Mouse (Mus musculus) heart, adult 8-10 months (tissue): ENCODE measurements around the gene Ak7. TPM values are rescaled to one million over a fixed set of nuclear protein-coding genes. Genes with fewer than 3 reads are reported as not detected.

ENCODE experiments used
- DNase-seq: peaks from one replicate; pipeline ENCODE4 v3.0.0; 2022; ENCODE audit warnings: low spot score
- total RNA-seq, 4 experiments: library from RNA; stranded (reverse); gene quantifications; 2 replicates each; pipeline ENCODE4 v1.2.4; 2022

Ak7 gene
- total RNA-seq = not detected

DNA sequence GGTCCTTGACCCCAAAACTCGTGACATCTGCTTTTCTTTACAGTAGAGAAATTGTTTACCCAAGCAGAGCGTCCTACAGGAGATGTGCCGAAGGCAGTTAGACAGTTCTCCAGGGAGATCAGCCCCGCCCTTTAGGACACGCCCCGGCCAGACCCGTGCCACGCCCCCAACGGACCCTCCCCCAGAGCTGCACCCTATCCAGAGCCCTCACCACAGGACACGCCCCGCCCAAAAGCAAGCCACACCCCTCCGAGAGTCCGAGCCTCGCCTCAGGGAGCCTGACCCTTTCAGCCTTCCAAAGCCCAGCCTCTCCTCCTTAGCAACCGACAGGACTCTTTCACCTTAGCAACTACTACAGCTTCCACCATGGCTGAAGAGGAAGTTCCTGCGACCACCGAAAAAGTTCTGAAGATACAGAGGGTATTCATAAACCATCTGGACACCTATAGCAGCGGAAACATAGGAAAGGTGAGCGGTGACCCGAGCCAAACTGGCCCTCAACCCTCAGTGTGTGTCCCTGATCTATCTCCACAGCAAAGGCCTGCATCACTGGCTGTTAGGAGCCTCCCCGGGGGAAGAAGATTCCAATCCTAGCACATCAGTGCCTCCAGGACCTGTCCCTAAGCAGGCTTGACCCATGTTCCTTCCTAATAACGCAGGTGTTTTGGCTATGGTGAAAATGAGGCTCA lies at the start of gene Ak7:
TSS of gene Ak7 (plus strand) at position 178 of the 689 bp plus-strand sequence.
- no peak for DNase-seq

DNA sequence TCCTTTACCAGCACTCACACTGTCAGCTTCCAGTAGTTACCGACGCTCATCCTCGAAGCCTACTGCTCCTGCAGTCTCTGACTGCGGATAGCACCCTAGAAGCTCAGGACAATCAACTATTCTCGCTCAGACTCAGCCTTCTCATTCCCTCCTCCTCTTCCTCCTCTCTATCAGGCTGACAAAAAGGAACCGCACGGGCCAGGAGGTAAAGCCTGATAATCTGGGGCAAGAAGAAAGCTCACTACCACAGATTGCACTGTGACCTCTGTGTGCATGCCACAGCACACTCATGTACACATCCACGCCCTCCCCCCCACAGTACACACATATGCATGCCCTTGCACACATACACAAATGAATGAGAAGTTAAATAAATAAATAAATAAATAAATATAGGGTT lies 29.5 kb upstream of the Ak7 start:
- no peak for DNase-seq

DNA sequence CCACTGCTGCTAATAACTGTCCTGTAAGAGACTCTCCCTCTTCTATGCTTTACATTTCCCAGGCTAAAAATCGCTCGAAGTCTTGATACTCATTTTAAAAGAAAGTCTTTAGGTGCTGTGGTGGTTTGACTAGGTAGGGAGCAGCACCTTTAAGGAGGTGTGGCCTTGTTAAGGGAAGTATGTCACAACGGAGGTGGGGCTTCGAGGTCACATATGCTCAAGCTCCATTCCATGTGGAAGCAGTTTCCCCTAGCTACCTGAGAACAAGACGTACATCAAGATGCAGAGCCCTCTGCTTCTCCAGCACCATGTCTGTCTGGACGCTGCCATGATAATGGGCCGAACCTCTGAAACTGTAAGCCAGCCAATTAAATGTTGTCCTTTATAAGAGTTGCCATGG lies 27.6 kb upstream of the Ak7 start:
- no peak for DNase-seq

DNA sequence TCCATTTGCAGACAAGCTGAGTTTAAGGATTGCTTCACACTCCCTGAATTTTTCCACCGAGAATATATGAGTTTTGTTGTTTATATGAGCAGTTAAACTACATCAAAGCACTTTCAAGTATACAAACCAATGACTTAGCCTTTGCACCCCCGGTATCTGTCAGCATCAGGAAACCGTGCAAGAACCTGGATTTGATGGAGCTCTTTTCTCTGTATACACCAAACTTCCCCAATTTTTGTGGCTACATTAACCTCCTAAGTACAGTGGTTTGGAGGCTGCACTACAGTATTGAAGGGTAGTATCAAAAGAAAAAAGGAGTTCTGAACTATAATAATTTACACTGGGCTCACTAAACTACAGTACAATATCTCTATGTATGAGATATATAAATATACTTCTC lies 27.0 kb upstream of the Ak7 start:
- no peak for DNase-seq

DNA sequence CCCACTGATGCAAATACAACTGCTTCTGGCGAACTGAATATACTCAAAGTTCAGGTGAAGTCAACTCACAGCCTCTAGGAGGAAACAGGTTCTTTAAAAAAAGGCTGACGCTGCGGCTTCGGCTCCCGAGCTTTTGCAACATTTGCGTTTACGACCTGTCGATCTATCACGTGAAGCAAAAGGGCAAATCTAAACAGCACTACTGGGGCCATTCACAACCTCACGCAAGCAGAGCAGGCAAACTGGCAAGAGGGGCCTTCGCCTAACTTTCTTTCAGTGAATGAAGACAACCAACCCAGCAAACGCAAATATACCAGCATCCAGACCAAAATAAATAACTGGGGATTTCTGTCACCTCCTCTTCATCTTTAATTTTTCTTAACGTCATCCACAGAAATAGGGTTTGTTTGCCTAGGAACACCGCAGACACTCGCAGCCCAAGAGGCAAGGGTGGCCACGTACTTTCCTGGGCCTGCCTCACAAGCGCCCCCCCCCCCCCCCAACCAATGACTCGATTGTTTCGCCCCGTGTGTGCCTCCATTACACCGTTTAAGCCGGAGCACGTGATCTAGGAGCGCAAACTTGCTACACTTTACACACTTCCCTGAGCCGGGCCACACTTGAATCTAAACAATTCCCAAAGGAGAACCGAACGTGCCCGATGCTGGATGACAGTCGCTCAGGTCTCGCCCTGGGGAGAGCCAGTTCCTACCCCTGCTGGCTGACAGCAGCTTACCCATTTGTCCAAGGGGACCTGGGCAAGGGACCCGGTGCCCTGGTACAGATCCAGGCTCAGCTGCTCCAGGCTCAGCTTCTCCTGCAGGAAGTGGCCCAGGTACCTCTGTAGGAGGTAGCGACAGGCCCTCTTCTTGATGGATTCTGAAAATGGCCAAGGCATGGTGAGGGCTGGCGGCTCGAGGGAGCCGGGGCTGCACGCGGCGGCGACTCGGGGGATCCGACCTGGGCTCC lies 21.6 kb upstream of the Ak7 start, which contains the start of gene Gskip:
TSS of gene Gskip (plus strand) at position 897 of the 969 bp plus-strand sequence.
- DNase-seq = peak; percentile 22

DNA sequence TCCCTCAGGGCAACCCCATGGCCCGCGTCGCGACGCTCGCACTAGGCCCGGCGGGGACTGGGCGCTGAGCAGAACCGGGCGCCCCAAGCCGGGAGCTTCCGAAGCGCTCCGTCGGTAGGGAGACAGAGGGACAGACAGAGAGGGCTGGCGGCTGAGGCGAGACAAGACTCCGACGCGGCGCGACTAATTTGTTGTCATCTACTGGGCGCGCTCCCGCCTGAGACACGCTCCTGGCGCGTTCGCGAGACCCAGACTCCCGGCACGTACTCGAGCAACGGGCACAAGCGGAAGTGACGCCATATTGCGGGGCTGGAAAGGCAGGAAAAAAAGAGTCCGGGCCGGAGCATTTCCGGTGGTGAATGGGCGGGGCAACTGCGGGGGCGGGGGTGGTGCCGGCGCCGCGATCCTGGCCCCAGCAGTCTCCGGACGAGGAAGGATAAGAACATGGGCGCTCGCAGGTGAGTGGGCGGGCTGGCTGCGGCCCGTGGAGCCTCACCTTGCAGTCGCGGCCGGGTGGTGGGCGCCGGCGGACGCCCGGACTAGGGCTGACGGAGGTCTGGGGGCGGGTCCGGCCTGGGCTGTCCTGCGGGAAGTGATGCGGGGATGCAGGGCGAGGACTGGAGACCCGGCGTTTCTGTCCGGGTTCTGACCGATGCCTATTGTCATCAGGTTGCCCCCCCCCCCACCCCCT lies 20.6 kb upstream of the Ak7 start, which contains the start of gene Atg2b:
TSS of gene Atg2b (minus strand) at position 211 of the 691 bp plus-strand sequence.
- peak; percentile 95 for DNase-seq

DNA sequence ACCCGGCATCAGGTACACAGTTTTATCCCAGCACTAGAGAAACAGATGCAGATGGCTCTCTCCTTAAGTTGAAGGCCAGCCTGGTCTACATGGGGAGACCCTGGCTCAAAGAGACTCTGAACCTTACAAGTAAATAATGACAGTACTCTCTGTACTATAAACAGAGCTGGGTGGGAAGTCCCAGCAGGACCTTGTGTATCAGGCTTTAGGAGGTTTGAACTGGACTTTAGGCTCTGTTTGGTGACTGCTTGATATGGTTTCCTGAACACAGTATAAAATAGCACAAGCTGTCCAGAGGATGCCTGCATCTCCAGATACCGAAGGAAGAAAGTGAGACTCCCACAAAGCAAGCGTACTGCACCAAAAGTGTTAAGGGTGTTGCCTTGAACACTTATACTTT lies 19.0 kb upstream of the Ak7 start:
- DNase-seq = no peak

DNA sequence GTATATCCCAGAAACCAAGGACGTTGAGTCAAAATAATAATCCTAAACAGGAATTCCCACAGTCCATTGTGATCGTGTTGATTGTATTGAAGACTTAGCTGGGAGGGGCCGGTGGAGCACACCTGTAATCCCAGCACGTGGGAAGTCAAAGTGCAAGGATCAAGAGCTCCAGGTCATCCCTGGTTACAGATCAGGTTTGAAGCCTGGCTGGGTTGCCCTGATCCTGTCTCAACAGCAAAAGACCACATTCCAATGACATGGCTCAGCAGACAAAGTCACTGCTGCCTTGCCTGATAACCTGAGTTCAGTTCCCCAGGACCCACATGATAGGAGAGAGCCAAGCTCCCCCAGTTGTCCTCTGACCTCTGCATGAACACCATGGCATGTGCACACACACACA lies 18.4 kb upstream of the Ak7 start:
- no peak for DNase-seq

DNA sequence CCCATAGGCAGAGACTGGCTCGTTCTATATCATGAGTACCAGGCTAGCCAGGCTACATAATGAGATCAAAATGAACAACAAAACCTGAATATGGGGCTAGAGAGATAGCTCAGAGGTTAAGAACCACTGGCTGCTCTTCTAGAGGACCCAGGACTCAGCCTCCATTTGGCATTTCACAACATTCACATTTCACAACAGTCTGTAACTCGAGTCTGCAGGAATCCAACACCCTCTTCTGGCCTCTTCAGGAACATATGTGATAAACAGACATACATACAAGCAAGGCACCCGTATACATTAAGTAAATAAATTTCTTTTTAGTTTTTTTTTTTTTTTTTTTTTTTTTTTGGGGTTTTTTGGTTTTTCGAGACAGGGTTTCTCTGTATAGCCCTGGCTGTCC lies 17.2 kb upstream of the Ak7 start:
- no peak for DNase-seq

DNA sequence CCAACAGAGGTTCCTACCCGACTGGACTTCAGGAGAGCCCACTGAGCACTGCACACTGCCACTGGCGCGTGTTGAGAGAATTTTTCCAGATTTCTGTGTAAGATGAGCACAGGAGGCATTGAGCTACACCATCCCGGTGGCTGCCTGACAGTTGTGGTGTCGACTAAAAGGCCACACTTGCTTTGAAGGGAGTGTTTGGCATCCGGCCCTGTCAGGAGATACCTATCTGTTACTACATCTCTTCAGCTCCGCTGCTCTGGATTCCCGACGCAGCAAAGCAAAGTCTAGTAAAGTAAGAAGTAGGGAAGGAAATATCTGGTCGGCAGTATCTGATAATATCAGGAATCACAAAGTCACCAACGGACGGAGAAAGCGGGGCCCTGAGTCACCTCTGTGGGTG lies 16.3 kb upstream of the Ak7 start:
- DNase-seq = no peak

DNA sequence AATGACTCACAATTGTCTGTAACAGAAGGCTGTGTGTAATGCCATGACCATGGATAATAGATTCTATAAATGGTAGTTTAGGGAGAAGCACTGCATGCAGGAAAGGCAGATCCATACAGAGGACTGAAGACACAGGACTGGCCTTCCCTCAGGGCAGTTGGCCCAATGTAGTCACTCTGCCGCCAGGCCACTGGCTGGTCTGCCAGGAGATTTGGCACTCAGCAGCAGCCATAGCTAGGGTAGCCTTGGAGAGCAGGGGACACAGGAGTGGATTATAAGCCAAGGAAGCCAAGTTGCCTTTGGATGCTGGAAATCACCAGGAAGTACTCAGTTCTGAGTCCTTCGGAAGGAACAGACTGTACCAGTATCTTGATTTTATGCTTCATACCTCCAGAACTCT lies 11.8 kb upstream of the Ak7 start:
- DNase-seq = no peak

DNA sequence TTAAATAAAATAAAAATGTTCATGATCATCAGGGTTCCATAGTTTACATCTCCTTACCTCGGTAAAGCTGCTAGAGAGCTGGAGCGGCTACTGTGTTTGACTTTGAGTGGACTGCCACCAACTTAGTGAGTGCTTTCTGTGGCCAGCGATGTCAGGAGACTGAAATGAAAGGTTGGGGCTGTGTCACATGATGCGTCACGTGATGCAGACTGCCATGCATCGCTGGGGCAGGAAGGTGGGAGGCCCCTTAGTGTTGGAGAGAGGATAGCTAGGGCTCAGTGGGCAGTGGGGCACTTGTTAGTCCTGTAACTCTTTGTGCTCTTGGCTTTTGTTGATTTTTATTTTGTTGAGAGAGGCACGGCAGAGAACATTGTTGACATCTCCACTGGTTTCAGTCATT lies 9.9 kb upstream of the Ak7 start:
- no peak for DNase-seq

DNA sequence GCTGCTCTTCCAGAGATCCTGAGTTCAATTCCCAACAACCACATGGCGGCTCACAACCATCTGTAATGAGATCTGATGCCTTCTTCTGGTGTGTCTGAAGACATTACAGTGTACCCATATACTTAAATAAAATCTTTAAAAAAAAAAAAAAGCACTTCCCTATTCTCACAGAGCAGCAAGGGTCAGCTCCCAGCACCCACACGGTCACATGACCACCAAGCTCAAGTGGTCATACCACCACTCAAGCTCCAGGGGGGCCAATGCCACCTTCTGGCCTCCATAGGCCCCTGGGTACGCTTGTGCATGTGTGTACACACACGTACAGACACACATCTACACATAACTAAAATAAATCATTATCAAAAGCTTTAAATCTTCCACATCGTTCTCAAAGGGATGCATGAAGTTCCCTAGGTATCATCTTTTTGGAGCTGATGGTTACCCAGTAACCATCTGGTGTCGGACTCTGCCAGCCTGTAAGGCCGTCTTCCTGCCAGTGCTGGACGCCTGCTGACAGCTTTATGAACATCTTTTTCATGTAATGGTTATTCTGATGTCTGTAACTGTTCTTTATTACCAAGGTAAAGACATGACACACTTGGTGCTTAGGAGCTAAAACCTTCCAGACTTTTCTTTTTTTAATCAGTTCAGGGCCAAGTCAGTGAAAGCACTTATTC lies 8.5 kb upstream of the Ak7 start:
- no peak for DNase-seq

DNA sequence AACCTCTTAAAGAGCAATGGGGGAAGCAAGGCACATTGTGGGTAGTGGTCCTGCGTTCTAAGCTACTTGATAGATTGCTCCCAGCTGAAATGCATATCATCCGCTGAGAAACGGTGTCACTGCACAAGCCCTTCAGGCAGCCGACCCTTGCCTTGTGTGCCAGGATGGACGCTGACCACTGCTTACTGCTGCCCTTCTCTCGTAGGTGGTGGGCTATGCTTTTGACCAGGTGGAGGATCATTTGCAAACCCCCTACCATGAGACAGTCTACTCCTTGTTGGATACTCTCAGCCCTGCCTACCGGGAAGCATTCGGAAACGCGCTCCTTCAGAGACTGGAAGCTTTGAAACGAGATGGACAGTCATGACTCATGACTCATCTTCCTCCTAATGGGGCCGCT lies 5.3 kb upstream of the Ak7 start:
- no peak for DNase-seq

DNA sequence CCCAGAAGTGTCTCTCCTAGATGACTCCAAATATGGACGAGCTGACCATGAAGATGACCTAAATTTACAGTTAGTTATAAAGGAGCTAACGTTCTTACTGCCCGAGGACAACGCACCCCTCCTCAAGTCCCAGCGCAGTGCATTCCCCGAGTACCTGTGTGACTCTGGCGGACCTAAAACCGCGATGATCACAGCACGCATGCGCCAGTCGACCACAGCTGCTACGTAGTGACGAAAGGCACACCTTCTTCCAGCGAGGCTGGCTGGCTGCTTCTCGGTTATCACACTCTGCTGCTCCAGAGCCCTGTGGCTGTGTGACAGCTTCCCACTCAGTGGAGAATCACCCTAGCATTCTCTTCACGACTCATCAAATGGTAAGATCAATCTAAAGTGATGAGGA lies 12.8 kb downstream of the Ak7 start:
- no peak for DNase-seq

DNA sequence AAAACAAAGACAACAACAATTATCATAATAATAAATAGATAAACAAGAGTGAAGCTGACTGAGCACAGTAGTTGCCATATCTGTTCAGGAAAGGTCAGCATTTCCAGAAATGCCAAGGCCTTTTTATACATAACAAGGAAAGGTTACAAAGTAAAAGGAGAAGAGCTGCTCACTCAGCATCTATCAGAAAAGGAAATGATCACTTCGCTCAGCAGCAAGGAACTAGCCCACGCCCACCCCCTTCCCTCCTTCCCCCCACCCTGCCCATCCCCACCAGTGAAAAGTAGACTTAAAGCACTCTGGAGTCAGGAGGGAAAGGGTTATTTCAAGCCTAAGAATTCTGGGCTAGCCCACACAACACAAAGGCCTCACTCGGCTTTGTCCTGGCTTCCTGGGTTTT lies 14.4 kb downstream of the Ak7 start:
- no peak for DNase-seq

DNA sequence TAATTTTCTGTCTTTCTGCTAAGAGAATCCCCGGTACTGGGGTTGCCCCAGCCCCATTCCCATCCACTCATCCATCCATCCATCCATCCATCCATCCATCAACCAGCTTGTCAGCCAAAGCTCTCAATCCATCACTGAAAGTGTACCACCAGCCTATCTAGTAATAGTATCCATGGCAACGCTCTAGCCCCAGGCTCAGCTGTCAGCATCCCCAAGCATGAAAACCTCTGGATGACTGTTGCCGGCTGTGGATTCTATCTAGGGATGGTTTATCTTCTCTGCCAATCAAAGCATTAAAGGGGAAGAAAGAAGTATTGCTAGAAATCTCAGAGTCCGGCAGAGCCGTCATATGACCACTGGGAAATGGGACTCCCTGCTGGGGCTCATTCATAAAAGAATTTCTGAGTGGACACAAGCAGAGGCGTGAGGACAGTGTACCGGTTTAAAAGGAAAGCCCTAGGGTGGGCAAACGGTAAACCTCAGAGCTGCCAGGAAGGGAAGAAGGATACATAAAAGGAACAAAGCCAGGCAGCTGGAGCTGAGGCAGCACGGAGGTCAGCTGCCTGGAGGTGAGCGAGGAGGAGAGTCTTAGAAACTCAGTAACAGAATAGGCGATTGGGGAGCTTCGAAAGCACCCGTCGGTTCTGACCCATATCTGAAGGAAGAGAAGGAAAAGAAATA lies 15.8 kb downstream of the Ak7 start:
- DNase-seq = no peak

DNA sequence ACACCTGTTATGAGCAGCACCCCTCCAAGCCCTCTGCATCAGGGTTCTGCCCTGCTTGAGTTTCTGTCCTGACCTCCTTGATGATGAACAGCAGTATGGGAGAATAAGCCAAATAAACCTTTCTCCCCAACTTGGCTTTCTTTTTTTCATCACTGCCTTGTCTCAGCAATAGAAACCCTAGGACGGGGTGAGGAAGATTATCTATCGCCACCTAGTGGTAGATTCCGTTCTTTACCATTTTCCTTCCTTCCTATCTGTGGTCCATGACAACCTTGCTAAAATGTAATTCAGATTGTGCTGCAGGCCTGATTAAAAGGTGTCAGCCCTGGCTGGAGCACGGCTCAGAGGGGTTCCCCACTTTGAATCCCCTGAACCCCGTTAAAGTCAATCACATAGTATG lies 16.9 kb downstream of the Ak7 start:
- DNase-seq = peak; percentile 26

DNA sequence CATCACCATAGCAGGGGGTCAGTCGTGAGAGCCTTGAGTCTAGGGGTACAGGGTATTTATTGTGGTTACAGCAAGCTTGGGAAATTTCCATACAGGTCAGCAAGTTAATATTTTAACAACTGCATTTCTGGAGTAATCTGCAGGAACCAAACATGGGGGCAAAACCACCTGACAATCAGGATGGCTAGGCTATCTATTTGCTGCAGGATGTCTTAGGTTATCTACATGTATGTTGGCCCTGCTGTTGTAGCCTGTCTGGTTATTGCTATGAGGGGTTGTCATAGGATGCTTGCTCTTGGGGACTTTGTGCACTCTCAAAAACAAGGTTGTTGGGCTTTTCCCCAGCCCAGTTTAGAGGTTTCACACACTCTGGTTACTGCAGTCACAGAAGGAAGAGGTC lies 18.8 kb downstream of the Ak7 start:
- DNase-seq = no peak

DNA sequence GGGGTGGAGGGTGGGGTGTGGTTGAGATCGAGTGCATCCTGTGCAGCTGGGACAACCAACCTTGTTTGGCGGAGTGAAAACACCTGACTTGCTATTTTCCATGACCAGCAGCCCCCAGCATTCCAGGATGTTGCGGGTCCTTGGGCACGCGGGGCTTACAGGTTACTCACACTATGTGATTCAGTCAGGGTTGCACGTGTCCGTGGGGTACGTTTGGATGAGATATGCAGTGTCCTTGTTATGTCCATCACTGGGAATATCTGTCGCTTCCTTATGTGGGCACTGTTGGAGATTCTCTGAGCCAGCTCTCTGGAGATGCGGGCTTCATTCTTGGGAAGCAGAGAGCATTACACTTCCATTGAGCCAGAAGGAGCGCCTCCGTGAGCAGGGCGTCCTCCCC lies 20.0 kb downstream of the Ak7 start:
- DNase-seq = no peak

DNA sequence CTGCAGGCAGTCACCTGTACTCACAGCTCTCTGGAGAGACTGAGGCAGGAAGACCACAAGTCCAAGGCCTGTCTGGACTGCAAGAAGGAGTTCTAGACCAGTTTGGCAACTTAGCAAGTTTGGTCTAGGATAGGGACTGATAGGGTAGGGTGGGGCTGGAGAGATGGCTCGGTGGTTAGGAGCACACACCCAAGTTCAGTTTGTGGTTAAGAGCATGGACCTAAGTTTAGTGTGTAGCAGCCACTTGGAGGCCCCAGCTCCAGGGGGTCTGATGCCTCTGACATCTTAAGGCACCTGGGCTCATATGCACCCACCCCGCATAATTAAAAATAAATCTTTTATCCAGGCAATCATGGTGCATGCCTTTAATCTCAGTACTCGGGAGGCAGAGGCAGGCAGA lies 21.5 kb downstream of the Ak7 start:
- no peak for DNase-seq
